Mouse (Mus musculus): ENCODE measurements around the gene Gm20909.
"Not testable (repeated sequence)": the region's sequence is repeated elsewhere in the genome, so short reads cannot be mapped to it uniquely, and the experiment has no call there.

Gene Gm20909

DNA sequence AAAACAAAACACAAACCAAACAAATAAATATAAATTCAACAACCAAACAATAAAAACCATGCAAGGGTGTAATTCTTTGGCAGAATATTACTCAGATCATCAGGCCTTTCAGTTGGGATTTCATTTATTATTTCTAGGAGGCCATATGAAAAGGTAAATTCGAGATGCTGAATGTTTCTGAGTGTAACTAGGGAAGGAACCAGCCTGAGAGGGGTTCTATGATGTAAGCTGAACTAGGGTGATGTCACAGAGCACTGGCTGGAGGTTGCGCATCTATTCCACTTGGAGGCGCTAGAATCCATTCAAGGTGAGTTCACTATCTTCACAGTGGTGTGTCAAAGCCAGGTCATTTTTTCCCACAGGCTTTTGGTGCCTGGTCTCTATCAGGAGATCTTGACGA lies at the start of gene Gm20909:
Gm20909 (plus strand) TSS at position 301 of the 400 bp plus-strand sequence.
- DNase-seq (ENCODE audit: low read depth, low spot score), result not testable (repeated sequence)
